Mouse (Mus musculus) heart, embryonic 14.5 days (tissue): Measurements from ENCODE around the gene C87436. TPM values are rescaled to one million over a fixed set of nuclear protein-coding genes. Genes with fewer than 3 reads are reported as not detected.

ENCODE experiments used
- ATAC-seq: fragments of 200-750 bp; cut with Nextera tagmentation; 2 replicates; pipeline ENCODE4 v1.8.0; 2017; ENCODE audit warnings: low read depth, moderate TSS enrichment; ENCODE audit not compliant: insufficient number of reproducible peaks, insufficient read depth, low FRiP score
- H3K27ac ChIP-seq, 2 experiments: fragments of 200-500 bp in 1 of 2; fragments of 300-500 bp in 1 of 2; sonication (generic) in 1 of 2; replicated peaks in 1 of 2; 2 replicates each; pipeline ENCODE4 v1.5.1; 2012 to 2014; ENCODE audit warnings: low read depth in 2 of 2, low read length in 2 of 2, control low read depth in 1 of 2, mild to moderate bottlenecking in 1 of 2, mixed read lengths in 1 of 2; ENCODE audit not compliant: control insufficient read depth in 1 of 2, insufficient read depth in 1 of 2
- H3K27me3 ChIP-seq: fragments of 300-500 bp; sonication (generic); 2 replicates; pipeline ENCODE4 v1.6.1; 2014; ENCODE audit warnings: mild to moderate bottlenecking, low read length, control low read depth; ENCODE audit not compliant: control insufficient read depth, insufficient read depth
- H3K36me3 ChIP-seq: fragments of 300-500 bp; sonication (generic); 2 replicates; pipeline ENCODE4 v1.6.1; 2014; ENCODE audit warnings: mild to moderate bottlenecking, control low read depth, low read length, mixed read lengths; ENCODE audit not compliant: control insufficient read depth, insufficient read depth
- H3K4me1 ChIP-seq, 2 experiments: fragments of 200-500 bp in 1 of 2; fragments of 300-500 bp in 1 of 2; sonication (generic) in 1 of 2; 2 replicates each; pipeline ENCODE4 v1.6.1; 2012 to 2014; ENCODE audit warnings: low read length in 2 of 2, control low read depth in 1 of 2, mixed read lengths in 1 of 2; ENCODE audit not compliant: control insufficient read depth in 2 of 2, insufficient read depth in 2 of 2
- H3K4me2 ChIP-seq: fragments of 300-500 bp; sonication (generic); 2 replicates; pipeline ENCODE4 v1.6.1; 2014; ENCODE audit warnings: mild to moderate bottlenecking, low read length
- H3K4me3 ChIP-seq, 2 experiments: fragments of 200-500 bp in 1 of 2; fragments of 300-500 bp in 1 of 2; sonication (generic) in 1 of 2; 2 replicates each; pipeline ENCODE4 v1.5.1; 2012 to 2014; ENCODE audit warnings: low read length in 2 of 2, mild to moderate bottlenecking in 2 of 2, control low read depth in 1 of 2, low read depth in 1 of 2, moderate library complexity in 1 of 2; ENCODE audit not compliant: control insufficient read depth in 1 of 2, insufficient read depth in 1 of 2
- H3K9ac ChIP-seq: fragments of 300-500 bp; sonication (generic); 2 replicates; pipeline ENCODE4 v1.6.1; 2014; ENCODE audit warnings: mild to moderate bottlenecking, low read length
- H3K9me3 ChIP-seq: fragments of 300-500 bp; sonication (generic); 2 replicates; pipeline ENCODE4 v1.6.1; 2016; ENCODE audit warnings: low read length, control low read depth; ENCODE audit not compliant: control insufficient read depth
- WGBS: fragments of 180-500 bp; shearing (Covaris S2); extraction: QIAGEN DNeasy Blood & Tissue Kit; methylation state at CpG from one replicate; pipeline ENCODE4 v1.1.7; 2014; 5-methylcytosine and 5-hydroxymethylcytosine counted together
- polyA plus RNA-seq: library from polyadenylated mRNA; unstranded; fragments of >200 nt; fragmentation: Nextera tagmentation; extraction: Ambion mirVana; gene quantifications from 2 replicates; pipeline ENCODE4 v1.2.1, GENCODE M21; 2014

Gene C87436
- polyA plus RNA-seq, 1 experiment from 2014 or later, result 20.0 TPM

DNA sequence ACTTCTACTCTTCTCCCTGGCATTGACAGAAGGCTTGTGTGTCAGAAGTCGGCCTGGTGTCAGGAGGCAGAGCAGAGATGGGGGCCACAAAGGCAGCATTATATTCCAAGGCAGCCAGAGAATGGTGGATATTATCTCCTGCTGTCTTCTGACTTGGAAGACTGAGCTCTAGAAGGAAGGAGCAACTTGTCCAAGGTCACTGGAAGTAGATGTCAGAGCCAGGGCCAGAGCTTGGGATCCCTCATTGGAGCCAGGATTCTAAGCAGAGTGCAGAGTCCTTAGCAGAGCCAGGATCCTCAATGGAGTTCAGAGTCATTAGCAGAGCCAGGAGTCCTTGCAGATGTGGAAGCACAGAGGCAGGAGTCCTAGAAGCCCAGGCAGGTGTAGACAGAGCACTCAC, 77.8 kb downstream of the C87436 start:
- Histone ChIP-seq H3K4me2 (peak overlapping the region; percentile 46), H3K36me3 (peaks cover 2% of the 10 kb centered on the region), H3K27me3 (no peaks in the 10 kb centered on the region), H3K9ac (peak overlapping the region; percentile 55), H3K27ac (peak overlapping the region; percentile 12 to 21; a peak in 2 of 4 replicates), H3K9me3 (no peaks in the 10 kb centered on the region), H3K4me3 (peak overlapping the region; percentile 8 to 16; a peak in 3 of 4 replicates), H3K4me1 (no peaks in the 10 kb centered on the region; a peak in 1 of 4 replicates)
- WGBS, result 64% methylated on average over 1 of the region's 1 CpGs
- no peak for ATAC-seq

DNA sequence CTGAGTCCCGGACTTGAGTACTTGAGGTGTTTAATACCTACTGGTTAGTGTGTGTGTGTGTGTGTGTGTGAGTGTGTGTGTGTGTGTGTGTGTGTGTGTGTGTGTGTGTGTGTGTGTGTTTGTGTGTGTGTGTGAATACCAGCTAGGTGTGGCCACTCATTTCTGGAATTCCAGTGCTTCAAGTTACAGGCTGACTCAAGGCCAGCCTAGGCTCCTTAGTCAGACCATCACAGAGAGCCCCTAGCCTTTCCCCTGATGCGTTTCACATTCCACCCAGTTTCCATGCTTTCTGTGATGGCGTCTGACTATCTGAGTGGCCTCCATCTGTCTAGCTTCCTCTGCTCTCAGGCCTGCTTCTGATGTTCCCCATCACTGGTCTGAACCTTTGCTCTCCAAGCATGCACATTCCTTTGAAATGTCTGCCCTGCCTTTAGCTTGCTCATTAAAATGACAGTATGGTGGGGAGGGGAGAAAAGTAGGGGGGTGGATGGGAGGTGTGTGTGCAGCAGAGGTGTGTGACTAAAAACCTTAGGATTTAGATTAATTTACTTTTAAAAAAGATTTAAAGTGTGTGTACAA, 81.7 kb downstream of the C87436 start:
- Histone ChIP-seq H3K9ac (no peak overlapping the region), H3K9me3 (no peaks in the 10 kb centered on the region), H3K27ac (no peak overlapping the region), H3K27me3 (no peaks in the 10 kb centered on the region), H3K4me1 (peaks cover 2 to 15% of the 10 kb centered on the region in 2 experiments; a peak in 3 of 4 replicates), H3K4me3 (no peak overlapping the region), H3K4me2 (no peak overlapping the region), H3K36me3 (peaks cover 30% of the 10 kb centered on the region)
- no peak for ATAC-seq
- WGBS, result 62% methylated on average over 3 of the region's 3 CpGs

DNA sequence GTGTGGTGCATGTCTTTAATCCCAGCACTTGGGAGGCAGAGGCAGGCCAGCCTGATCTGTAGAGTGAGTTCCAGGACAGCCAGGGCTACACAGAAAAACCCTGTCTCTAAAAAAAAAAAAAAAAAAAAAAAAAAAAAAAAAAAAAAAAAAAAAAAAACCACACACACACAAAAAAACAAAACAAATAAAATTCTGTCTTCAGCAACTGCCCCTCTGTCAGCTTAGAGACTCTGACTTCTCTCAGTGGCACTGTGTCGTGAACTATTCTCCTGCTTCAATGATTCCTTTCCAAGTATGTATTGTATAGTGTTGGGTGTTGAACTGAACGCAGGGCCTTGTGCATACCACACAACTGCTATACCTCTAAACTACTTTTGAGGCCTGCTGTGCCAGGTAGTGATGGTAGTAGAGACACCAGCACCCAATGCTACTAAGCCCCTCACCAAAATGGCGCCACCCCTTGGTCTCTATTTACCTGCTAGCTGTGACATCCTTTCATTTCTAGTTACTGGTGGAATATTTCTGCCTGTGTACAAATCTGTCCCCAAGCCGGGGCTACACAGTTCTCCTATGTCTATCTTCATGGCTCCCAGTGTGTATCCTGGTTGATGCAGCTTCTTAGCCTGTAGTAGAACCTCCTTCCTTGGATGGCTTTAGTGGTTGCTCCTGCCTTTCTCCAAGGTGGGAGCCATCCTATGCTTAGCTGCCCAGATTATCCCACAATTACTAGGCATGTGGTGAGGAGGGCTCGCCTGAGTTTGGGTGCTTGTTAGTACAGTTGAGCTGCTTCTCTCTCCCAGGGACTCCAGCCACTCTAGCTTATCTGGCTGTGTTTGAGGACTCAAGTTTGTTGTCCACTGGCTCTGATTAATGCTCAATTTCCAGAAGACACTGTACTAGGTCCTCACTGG, 84.1 kb downstream of the C87436 start:
- H3K27ac ChIP-seq, result peak overlapping the region in 1 of 2 experiments; percentile 42; a peak in 1 of 4 replicates
- peaks cover 3 to 15% of the 10 kb centered on the region in 2 experiments; a peak in 3 of 4 replicates for H3K4me1 ChIP-seq
- peaks cover 35% of the 10 kb centered on the region for H3K36me3 ChIP-seq
- H3K4me3 ChIP-seq, result no peak overlapping the region
- no peak for ATAC-seq
- no peaks in the 10 kb centered on the region for H3K9me3 ChIP-seq
- H3K27me3 ChIP-seq, result no peaks in the 10 kb centered on the region
- 77% methylated on average over 5 of the region's 5 CpGs for WGBS
- peak overlapping the region; percentile 93 for H3K4me2 ChIP-seq
- H3K9ac ChIP-seq, result no peak overlapping the region

Other genes starting within 250 kb of the C87436 start
- gene Tgfa, start 243.2 kb upstream of the C87436 start, polyA plus RNA-seq, result 4.2 and 4.5 TPM in 2 replicates
- 91.6 and 91.9 TPM in 2 replicates for gene Fam136a, start 72.7 kb upstream of the C87436 start, polyA plus RNA-seq
- 330 and 384 TPM in 2 replicates for gene Snrpg, start 67.1 kb upstream of the C87436 start, polyA plus RNA-seq
- 59.2 and 66.6 TPM in 2 replicates for gene Pcyox1, start 41.2 kb upstream of the C87436 start, polyA plus RNA-seq
- gene Tia1, start 34.2 kb upstream of the C87436 start, polyA plus RNA-seq, result 133 and 140 TPM in 2 replicates
- not detected in 2 replicates for gene Gm44790, start 11.7 kb upstream of the C87436 start, polyA plus RNA-seq
- gene Pcbp1, start 87.9 kb downstream of the C87436 start, polyA plus RNA-seq, result 297 and 312 TPM in 2 replicates
- 0.18 TPM in 1 of 2 replicates, not detected in the other for gene Asprv1, start 189.8 kb downstream of the C87436 start, polyA plus RNA-seq
- gene Mxd1, start 230.8 kb downstream of the C87436 start, polyA plus RNA-seq, result 7.6 and 9.2 TPM in 2 replicates
- gene Snrnp27, start 246.1 kb downstream of the C87436 start, polyA plus RNA-seq, result 81.3 and 81.9 TPM in 2 replicates